Mouse (Mus musculus) stomach, embryonic 14.5 days (tissue): ENCODE results near the gene Gzmm. TPM values are rescaled to one million over a fixed set of nuclear protein-coding genes. Genes with fewer than 3 reads are reported as not detected.

Experiments used
- ATAC-seq: fragments of 200-750 bp; cut with Nextera tagmentation; 2 replicates; pipeline ENCODE4 v1.8.0; 2017; ENCODE audit warnings: low read depth, moderate TSS enrichment; ENCODE audit not compliant: insufficient number of reproducible peaks, insufficient read depth, low FRiP score
- H3K27ac ChIP-seq: fragments of 300-500 bp; sonication (generic); 2 replicates; pipeline ENCODE4 v1.5.1; 2014; ENCODE audit warnings: mild to moderate bottlenecking, low read length, moderate library complexity, mixed read lengths
- H3K27me3 ChIP-seq: fragments of 300-500 bp; sonication (generic); 2 replicates; pipeline ENCODE4 v1.6.1; 2014; ENCODE audit warnings: low read length, control low read depth, mixed read lengths; ENCODE audit not compliant: control insufficient read depth, insufficient read depth
- H3K36me3 ChIP-seq: fragments of 300-500 bp; sonication (generic); 2 replicates; pipeline ENCODE4 v1.6.1; 2014; ENCODE audit warnings: mild to moderate bottlenecking, control low read depth, low read length, moderate library complexity, mixed read lengths; ENCODE audit not compliant: control insufficient read depth, insufficient read depth
- H3K4me1 ChIP-seq: fragments of 300-500 bp; sonication (generic); 2 replicates; pipeline ENCODE4 v1.6.1; 2014; ENCODE audit warnings: low read length, control low read depth, mixed read lengths; ENCODE audit not compliant: control insufficient read depth, insufficient read depth
- H3K4me2 ChIP-seq: fragments of 300-500 bp; sonication (generic); replicated peaks from 2 replicates; pipeline ENCODE4 v1.6.1; 2014; ENCODE audit warnings: low read depth, low read length, control low read depth
- H3K4me3 ChIP-seq: fragments of 300-500 bp; sonication (generic); 2 replicates; pipeline ENCODE4 v1.5.1; 2014; ENCODE audit warnings: low read depth, low read length, control low read depth
- H3K9ac ChIP-seq: fragments of 300-500 bp; sonication (generic); replicated peaks from 2 replicates; pipeline ENCODE4 v1.6.1; 2014; ENCODE audit warnings: low read depth, mild to moderate bottlenecking, control low read depth, low read length, moderate library complexity, mixed read lengths
- H3K9me3 ChIP-seq: fragments of 300-500 bp; sonication (generic); 2 replicates; pipeline ENCODE4 v1.6.1; 2016; ENCODE audit warnings: low read depth, low read length, control low read depth; ENCODE audit not compliant: control insufficient read depth
- WGBS: fragments of 180-500 bp; shearing (Covaris S2); extraction: QIAGEN DNeasy Blood & Tissue Kit; methylation state at CpG from one replicate; pipeline ENCODE4 v1.1.7; 2014; 5-methylcytosine and 5-hydroxymethylcytosine counted together
- polyA plus RNA-seq: library from polyadenylated mRNA; unstranded; fragments of >200 nt; fragmentation: Nextera tagmentation; extraction: Ambion mirVana; gene quantifications from 2 replicates; pipeline ENCODE4 v1.2.1, GENCODE M21; 2014

The Gzmm gene
- 1.0 and 1.6 TPM in 2 replicates for polyA plus RNA-seq

- no peak within 1 kb of the TSS for H3K27ac ChIP-seq
- H3K4me2 ChIP-seq, result no peak within 1 kb of the TSS
- peaks cover 4% of the 10 kb centered on the region; the same call in 1 of the 2 replicates for H3K4me1 ChIP-seq
- H3K9ac ChIP-seq, result no peak within 1 kb of the TSS
- H3K4me3 ChIP-seq, result no peak within 1 kb of the TSS
- 81% methylated on average over 4 of the region's 4 CpGs for WGBS
- H3K9me3 ChIP-seq, result peaks cover 2% of the 10 kb centered on the region; the same call in 1 of the 2 replicates
- H3K27me3 ChIP-seq, result no peaks in the 10 kb centered on the region
- no peak for ATAC-seq
- peaks cover 52% of the 10 kb centered on the region for H3K36me3 ChIP-seq
These were observed at the start of gene Gzmm for GRCm38 (mm10) chr10:79688720-79689119. TSS of gene Gzmm (plus strand) at chr10:79689020.

- H3K9ac ChIP-seq, result no peak within 1 kb of the TSS
- no peak within 1 kb of the TSS for H3K27ac ChIP-seq
- no peak for ATAC-seq
- no peaks in the 10 kb centered on the region for H3K27me3 ChIP-seq
- H3K9me3 ChIP-seq, result no peaks in the 10 kb centered on the region
- no peak within 1 kb of the TSS for H3K4me2 ChIP-seq
- no peaks in the 10 kb centered on the region for H3K4me1 ChIP-seq
- 69% methylated on average over 8 of the region's 8 CpGs for WGBS
- no peaks in the 10 kb centered on the region for H3K36me3 ChIP-seq
- H3K4me3 ChIP-seq, result no peak within 1 kb of the TSS
These were observed 43.1 kb upstream of the Gzmm start, which contains the start of gene Odf3l2 for GRCm38 (mm10) chr10:79645711-79646110. TSS of gene Odf3l2 (minus strand) at chr10:79645738.

- H3K27ac ChIP-seq, result no peak overlapping the region
- no peak overlapping the region for H3K4me2 ChIP-seq
- WGBS, result 29% methylated on average over 7 of the region's 7 CpGs
- H3K4me1 ChIP-seq, result no peaks in the 10 kb centered on the region
- no peak overlapping the region for H3K9ac ChIP-seq
- no peaks in the 10 kb centered on the region for H3K36me3 ChIP-seq
- no peaks in the 10 kb centered on the region for H3K27me3 ChIP-seq
- no peak overlapping the region for H3K4me3 ChIP-seq
- peak; percentile 36 for ATAC-seq
- no peaks in the 10 kb centered on the region for H3K9me3 ChIP-seq
These were observed 39.6 kb upstream of the Gzmm start for GRCm38 (mm10) chr10:79649070-79649751.

- no peak overlapping the region for H3K9ac ChIP-seq
- H3K27ac ChIP-seq, result no peak overlapping the region
- H3K27me3 ChIP-seq, result no peaks in the 10 kb centered on the region
- WGBS, result 81% methylated on average over 7 of the region's 7 CpGs
- no peaks in the 10 kb centered on the region for H3K9me3 ChIP-seq
- ATAC-seq, result no peak
- no peak overlapping the region for H3K4me2 ChIP-seq
- no peaks in the 10 kb centered on the region for H3K4me1 ChIP-seq
- H3K36me3 ChIP-seq, result no peaks in the 10 kb centered on the region
- no peak overlapping the region for H3K4me3 ChIP-seq
These were observed 36.0 kb upstream of the Gzmm start for GRCm38 (mm10) chr10:79652789-79653188.

GRCm38 (mm10) chr10:79654946-79655395, 33.8 kb upstream of the Gzmm start:
- Histone ChIP-seq H3K27me3 (no peaks in the 10 kb centered on the region), H3K36me3 (no peaks in the 10 kb centered on the region), H3K9me3 (no peaks in the 10 kb centered on the region), H3K4me2 (no peak overlapping the region), H3K27ac (no peak overlapping the region), H3K4me1 (no peaks in the 10 kb centered on the region), H3K9ac (no peak overlapping the region), H3K4me3 (no peak overlapping the region)
- 45% methylated on average over 1 of the region's 1 CpGs for WGBS
- ATAC-seq, result no peak

GRCm38 (mm10) chr10:79658829-79659228, 30.0 kb upstream of the Gzmm start:
- Histone ChIP-seq H3K27ac (no peak overlapping the region), H3K4me2 (no peak overlapping the region), H3K27me3 (no peaks in the 10 kb centered on the region), H3K4me1 (no peaks in the 10 kb centered on the region), H3K9ac (no peak overlapping the region), H3K4me3 (no peak overlapping the region), H3K9me3 (no peaks in the 10 kb centered on the region), H3K36me3 (no peaks in the 10 kb centered on the region)
- 12% methylated on average over 4 of the region's 4 CpGs for WGBS
- ATAC-seq, result no peak

- no peaks in the 10 kb centered on the region for H3K4me1 ChIP-seq
- H3K4me3 ChIP-seq, result no peak overlapping the region
- no peak overlapping the region for H3K4me2 ChIP-seq
- no peak overlapping the region for H3K9ac ChIP-seq
- no peak overlapping the region for H3K27ac ChIP-seq
- H3K27me3 ChIP-seq, result no peaks in the 10 kb centered on the region
- WGBS, result 78% methylated on average over 2 of the region's 2 CpGs
- no peak for ATAC-seq
- H3K9me3 ChIP-seq, result no peaks in the 10 kb centered on the region
- H3K36me3 ChIP-seq, result no peaks in the 10 kb centered on the region
These were observed 28.5 kb upstream of the Gzmm start for GRCm38 (mm10) chr10:79660298-79660697.

- no peaks in the 10 kb centered on the region for H3K36me3 ChIP-seq
- ATAC-seq, result no peak
These were observed 27.0 kb upstream of the Gzmm start for GRCm38 (mm10) chr10:79661861-79662260.

More at GRCm38 (mm10) chr10:79661861-79662260, 27.0 kb upstream of the Gzmm start:
- Histone ChIP-seq H3K9ac (no peak overlapping the region), H3K4me2 (no peak overlapping the region), H3K4me1 (no peaks in the 10 kb centered on the region), H3K27me3 (no peaks in the 10 kb centered on the region), H3K9me3 (no peaks in the 10 kb centered on the region), H3K27ac (no peak overlapping the region), H3K4me3 (no peak overlapping the region)
- WGBS, result 54% methylated on average over 3 of the region's 3 CpGs
